Mouse (Mus musculus) lung, adult 18-20 months (tissue): ENCODE data around the gene Gpt2.

ENCODE experiments used
- DNase-seq, 2 experiments: peaks; one replicate each; pipeline ENCODE4 v3.0.0; 2022; ENCODE audit warnings: mixed read lengths in 2 of 2

Gpt2 gene

DNA sequence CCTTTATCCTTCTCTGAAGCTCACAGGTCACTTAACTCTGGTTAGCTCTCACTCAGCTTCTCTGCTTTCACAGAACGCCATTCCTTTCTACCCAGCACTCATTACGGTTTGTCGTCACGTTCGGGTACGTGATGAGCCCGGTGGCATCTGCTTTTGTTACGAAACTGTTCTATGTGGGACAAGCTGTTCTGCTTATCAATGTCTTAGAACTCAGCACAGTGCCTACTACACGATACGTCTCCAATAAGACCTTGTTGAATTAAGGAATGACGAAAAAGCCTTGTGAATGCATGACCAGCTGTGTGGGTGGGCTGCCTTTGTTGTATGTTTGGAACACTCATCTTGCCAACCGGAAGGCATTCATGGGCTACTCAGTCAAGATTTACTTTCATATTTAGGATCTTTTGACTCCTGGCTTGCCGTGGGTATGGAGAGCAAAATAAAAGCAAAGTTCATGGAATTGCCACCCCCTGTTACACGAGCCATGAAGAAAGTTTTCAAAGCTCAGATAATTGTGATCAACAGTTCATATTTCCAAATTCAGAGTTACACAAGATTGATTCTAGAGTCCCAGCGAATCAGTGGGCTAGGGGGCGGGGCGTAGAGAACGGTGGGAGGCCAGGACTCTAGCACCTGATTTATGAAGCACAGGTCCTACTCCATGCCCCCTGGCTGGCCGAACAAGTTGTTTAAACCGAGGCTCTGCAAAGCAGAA, 4.3 kb upstream of the Gpt2 start:
- DNase-seq, result no peak

GRCm38 (mm10) chr8:85488631-85489030, 3.7 kb upstream of the Gpt2 start:
- no peak for DNase-seq

DNA sequence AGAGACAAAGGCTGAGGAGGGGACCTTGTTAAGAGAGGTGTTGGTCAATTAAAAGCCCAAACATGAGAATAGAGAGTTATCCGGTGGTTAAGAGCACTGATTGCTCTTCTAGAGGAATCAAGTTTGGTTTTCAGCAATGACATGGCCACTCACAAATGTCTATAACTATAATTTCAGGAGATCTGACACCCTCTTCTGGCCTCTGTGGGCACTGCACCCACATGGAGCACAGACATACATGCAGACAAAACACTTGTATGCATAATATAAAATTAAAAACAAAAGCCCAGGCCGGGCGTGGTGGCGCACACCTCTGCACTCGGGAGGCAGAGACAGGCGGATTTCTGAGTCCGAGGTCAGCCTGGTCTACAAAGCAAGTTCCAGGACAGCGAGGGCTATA, 2.8 kb upstream of the Gpt2 start:
- DNase-seq, result no peak

DNA sequence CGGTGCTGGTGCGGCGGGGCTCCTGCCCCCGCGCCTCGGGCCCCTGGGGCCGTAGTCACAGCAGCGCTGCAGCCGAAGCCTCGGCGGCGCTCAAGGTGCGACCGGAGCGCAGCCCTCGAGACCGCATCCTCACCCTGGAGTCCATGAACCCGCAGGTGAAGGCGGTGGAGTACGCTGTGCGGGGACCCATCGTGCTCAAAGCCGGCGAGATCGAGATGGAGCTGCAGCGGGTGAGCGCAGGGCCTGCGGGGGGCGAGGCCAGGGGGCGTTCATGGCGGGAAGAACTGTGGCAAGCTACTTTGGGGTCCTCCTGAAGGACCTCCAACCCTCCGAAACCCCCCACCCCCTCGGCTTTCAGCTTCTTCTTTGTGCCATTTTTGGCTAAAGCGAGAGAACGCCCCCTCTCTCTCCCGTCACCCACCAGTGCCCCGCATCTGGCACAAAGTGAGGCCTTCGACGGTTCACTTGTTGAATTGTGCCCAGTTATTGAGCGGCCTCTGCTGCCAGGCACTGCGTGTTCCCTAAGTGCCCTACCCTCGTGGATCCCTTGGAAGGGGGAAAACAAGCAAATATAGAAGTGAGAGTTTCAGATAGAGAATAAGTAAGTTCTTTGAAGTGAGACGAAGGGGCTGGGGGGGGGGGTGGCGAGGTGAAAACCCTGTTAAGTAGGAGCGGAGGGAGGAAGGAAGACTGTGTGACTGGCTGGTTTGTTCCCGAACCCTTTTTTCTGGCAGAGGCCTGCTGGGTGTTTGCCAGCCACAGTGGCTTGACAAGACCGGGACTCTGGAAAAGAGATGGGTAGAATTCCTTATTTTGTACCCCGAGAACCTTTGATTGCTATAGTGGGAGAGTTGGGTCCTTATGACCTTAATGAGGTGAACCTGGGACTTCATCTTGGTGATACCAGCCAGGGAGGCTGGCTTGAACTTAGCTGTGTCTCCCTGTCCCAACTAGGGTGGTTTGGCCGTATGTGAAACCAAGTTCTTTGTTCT, 860 bp downstream of the Gpt2 start:
- DNase-seq, result no peak

- no peak for DNase-seq
These were observed 3.7 kb downstream of the Gpt2 start for GRCm38 (mm10) chr8:85496125-85496524.

DNA sequence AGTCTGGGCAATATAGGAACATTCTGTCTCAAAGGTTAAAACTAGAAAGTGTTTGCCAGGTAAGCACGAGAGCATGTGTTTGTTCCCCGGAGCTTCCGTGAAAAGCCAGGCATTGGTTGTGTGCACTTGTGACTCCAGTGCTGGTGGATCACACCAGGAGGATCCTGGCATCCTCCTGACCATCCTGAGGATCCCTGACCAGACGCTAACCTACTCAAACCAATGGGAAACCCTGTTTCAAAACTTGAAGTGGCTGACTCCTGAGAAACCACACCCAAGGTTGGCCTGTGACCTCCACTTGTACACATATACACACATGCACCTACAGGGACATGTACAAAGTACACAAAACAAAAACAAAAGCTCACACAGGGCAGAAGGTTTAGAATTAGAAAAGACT, 4.4 kb downstream of the Gpt2 start:
- DNase-seq, result no peak

DNA sequence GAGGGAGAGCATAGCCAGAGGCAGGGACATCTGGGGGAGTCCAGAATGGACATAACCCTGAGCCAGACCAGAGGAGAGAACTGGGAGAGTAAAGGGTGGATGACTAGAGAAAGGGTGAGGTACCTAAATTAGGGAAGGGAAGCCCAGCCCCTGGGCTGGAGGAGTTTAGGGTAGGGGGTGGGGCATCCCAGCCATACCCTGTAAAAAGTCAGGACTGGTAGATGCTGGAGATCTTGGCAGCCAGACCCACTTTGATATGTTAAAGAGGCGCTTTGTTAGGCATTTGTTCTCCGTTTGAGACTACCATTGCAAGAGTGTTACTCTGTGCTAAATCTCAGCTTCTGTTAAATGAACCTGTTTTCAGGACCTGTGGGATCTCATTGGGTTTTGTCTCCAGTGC, 6.2 kb downstream of the Gpt2 start:
- no peak for DNase-seq

- DNase-seq, result no peak
These were observed 8.1 kb downstream of the Gpt2 start for GRCm38 (mm10) chr8:85500460-85500859.

- DNase-seq, result no peak
These were observed 8.7 kb downstream of the Gpt2 start for GRCm38 (mm10) chr8:85500955-85501685.

DNA sequence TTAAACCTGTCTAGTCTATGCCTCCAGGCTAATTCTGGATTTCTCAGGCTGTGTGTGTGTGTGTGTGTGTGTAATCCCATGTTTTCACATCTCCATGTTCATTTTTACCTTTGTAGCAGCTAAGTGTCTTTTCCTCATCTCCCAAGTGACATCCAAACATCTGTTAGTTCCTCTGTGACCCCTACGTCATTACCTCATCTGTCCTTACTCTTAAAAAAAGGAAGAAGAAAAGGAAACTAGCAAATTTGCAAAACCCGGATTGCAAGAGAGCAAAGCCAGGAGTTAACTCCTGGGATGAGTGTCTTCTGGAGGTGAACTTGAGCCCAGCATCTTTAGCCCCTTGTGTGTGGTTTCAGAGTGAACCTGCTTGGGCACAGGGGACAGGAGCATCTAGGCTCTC, 10.0 kb downstream of the Gpt2 start:
- no peak for DNase-seq

DNA sequence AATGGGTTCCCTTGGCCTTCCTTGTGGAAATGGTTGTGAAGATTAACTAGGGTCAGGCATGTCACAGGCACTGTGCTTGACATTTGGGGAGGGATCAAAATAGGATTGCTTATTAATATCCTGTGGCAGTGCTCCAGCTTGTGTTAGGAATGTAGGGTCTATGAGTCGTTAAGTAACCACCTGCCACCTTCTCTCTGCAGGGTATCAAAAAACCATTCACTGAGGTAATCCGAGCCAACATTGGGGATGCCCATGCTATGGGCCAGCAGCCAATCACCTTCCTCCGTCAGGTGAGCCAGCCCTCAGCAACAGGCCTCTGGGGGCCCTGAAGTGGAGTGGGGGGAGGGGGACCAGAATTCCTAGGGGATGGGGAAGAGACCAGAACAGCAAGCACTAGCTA, 10.7 kb downstream of the Gpt2 start:
- no peak for DNase-seq

- no peak for DNase-seq
These were observed 12.3 kb downstream of the Gpt2 start for GRCm38 (mm10) chr8:85504704-85505103.

DNA sequence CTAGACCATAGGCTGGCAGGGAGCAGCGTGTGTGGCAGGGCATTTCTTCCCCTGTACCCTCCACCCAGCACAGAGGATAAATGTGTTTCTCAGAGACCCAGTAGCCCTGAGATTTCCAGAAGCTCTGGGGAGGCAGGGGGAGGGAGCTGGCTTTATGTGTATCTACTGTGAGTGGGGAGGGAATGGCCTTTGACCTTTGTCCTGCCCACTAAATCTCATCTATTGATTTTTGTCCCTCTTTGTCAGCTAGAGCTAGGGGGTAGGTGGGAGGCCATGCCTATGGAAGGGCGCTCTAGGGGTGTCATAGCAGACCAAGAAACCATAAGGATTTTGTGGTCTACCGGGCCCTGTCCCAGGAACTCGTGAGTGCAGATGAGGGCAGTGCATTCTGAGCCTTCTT, 14.2 kb downstream of the Gpt2 start:
- no peak for DNase-seq

DNA sequence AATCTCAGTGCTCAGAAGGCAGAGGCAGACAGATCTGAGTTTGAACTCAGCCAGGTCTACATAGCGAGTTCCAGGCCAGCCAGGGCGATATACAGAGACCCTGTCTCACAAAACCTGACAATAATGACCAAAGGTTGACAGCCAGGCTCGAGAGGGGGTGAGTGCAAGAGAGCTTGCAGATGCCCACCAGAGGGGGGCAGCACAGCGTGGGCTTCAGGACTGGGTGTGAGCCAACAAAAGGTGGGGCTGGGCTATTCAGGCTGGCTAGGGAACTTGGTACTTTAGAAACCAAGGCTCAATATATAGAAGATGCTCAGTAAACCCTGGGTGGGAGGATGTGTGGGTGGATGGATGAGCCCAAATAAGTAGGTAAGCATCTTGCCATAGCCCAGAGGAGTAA, 16.3 kb downstream of the Gpt2 start:
- DNase-seq, result no peak

DNA sequence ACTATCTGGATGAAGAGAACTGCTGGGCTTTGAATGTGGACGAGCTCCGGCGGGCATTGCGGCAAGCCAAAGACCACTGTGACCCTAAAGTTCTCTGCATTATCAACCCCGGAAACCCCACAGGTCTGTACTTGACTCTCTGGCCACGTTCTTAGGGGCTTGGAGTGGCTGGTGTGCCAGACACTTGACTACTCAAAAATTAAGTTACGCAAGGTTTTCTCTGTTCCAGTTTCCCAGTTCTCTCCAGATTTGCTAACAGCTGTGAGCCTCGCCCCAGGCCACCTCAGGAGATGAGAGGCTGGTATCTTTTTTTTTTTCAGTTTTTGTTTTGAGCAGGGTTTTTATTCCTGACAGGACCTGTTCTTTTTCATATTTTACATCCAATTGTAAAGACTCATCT, 19.9 kb downstream of the Gpt2 start:
- peak; percentile 36 to 57 for DNase-seq

DNA sequence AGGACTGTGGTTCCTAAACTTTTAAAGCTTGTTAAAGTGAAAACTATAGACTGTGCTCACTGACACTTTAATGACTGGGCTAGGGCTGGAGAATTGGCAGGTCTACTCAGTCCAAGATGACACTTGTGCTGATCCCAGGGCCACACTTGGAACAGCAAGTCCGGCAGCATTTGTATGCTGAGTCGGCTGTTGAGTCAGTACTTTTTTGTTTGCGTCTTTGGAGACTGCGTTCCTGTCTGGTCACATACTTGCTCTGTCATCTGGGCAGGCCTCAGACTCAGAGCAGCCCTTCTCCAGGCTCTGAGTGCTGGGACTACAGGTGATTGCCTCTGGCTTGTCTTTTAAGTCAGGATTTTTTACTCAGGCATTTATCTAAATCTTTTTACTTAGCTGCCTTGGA, 20.9 kb downstream of the Gpt2 start:
- DNase-seq, result peak in 1 of 2 experiments; percentile 38

GRCm38 (mm10) chr8:85515391-85515790, 23.0 kb downstream of the Gpt2 start:
- no peak for DNase-seq

- DNase-seq, result no peak
These were observed 25.0 kb downstream of the Gpt2 start for GRCm38 (mm10) chr8:85517336-85517735.

DNA sequence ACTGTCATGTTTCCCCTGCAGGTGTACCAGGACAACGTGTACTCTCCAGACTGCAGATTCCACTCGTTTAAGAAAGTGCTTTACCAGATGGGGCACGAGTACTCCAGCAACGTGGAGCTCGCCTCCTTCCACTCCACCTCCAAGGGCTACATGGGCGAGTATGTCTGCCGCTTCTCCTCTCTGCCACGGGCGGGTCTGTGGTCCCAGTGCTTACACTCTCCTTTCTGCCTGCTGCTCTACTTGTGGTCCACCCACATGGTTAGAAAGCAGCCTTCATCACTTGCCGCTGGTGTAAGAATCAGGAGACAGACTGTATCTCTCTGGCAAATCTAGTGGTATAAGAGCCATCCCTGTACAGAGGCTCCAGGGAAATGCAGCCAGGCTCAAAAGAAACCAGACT, 25.6 kb downstream of the Gpt2 start:
- no peak for DNase-seq

- DNase-seq, result no peak
These were observed 28.2 kb downstream of the Gpt2 start for GRCm38 (mm10) chr8:85520586-85520985.

DNA sequence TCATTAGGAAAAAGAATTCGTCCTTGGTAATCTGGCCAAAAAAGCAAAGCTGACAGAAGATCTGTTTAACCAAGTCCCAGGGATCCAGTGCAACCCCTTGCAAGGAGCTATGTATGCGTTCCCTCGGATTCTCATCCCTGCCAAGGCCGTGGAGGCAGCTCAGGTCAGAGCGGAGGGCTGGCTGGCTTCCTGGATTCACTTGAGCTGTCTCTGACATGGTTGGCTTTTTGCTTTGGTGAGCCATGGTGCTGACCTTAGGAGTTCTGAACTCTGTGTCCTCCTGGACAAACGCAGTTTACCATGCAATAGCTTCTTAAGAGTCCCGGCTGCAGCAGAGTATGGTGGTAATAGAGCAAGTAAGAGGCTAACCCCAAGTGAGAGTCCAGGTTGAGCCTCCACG, 29.0 kb downstream of the Gpt2 start:
- DNase-seq, result no peak

DNA sequence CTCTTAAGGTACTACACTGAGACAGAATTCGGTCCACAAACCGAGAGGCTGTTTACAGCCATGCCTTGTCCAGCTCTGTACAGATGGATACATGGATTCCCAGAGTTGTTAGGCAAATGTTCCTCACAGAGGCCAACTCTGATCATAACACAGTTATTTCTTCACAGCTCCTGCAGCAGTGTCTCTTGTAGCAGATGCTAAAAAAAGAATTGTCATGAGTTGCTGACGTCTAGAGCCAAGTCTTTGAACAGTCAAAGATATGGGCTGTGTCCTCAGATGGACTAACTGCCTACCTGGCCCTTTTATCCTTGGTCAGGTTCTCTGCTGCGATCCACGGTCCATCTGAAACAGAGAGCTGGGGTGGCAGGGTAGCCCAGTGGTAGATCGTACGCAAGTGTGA, 31.7 kb downstream of the Gpt2 start:
- DNase-seq, result no peak

DNA sequence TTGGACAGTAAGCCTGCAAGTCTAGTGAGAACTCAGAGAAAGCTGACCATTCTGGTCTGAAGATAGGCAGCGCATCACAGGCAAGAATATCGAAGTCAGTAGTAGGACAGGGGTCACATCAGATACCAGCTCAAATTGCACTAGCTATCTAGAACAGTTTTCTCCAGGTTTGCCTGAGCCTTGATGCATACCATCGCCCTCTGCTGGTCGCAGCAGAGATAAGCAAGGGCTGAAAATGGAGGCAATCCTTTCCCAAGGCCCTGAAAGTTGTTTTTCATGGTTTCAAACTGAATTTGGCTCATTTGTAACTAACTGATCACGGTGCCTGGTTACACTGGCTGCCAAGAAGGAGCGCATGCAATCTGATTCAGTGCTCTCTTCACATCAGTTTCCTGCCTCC, 33.7 kb downstream of the Gpt2 start:
- peak; percentile 40 to 56 for DNase-seq
